Mouse (Mus musculus) WW6 (cell line): ENCODE measurements at regions not wholly inside any gene's neighbourhood (a gene's known extent, or its start where the extent isn't known, plus 50 kb on each side); places are given as distances from the start of the nearest gene placed in this dataset.

Experiments used
- DNase-seq: peaks from one replicate; pipeline ENCODE4 v3.0.0-alpha.2; 2013; ENCODE audit warnings: low read depth, low spot score

DNA sequence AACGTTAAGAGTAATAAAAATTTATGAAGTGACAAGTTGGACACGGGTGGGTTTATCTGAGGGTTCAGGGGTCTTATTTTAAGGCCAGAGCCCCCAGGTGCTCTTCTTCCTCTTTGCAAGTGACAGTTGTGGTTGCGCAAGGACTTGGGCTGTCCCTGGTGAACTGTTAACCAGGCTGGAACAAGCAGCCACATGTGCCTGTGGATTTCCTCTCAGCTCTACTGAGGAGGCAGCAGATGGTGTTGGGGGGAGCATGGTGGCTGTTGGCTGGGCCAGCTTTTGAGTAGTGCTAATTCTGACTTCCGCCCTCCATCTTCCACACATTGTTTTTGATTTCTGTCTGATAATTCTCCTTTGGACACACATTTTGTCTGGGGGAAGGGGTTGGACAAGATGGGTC lies 227.9 kb upstream of the Tbc1d5 start:
- no peak for DNase-seq

- DNase-seq = no peak
Observed at GRCm38 (mm10) chr17:51405059-51405458, 225.9 kb upstream of the Tbc1d5 start.

- no peak for DNase-seq
Observed at GRCm38 (mm10) chr17:51397973-51398372, 218.8 kb upstream of the Tbc1d5 start.

GRCm38 (mm10) chr17:51393771-51394221 lies 214.6 kb upstream of the Tbc1d5 start:
- DNase-seq = no peak

DNA sequence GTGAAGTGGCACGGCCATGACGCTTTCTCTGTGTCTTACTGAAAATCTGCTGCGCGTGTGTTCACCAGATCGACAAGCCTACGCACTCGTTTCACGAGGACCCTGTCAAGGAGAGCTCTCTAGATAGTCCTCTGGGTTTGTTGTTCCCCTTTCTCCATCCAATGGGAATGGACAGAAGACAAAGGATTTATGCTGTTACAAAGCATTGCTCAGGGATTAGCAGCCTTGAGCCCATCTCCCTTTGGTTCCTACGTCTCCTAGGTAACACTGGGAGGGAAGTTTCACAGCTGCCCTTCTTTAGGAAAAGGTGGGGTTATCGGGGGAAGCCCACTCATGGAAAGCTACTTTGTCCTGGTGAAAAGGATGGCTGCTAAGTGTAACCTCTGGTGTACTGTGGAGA lies 212.7 kb upstream of the Tbc1d5 start:
- DNase-seq = no peak

- no peak for DNase-seq
Observed at GRCm38 (mm10) chr17:51382552-51382951, 203.4 kb upstream of the Tbc1d5 start.

DNA sequence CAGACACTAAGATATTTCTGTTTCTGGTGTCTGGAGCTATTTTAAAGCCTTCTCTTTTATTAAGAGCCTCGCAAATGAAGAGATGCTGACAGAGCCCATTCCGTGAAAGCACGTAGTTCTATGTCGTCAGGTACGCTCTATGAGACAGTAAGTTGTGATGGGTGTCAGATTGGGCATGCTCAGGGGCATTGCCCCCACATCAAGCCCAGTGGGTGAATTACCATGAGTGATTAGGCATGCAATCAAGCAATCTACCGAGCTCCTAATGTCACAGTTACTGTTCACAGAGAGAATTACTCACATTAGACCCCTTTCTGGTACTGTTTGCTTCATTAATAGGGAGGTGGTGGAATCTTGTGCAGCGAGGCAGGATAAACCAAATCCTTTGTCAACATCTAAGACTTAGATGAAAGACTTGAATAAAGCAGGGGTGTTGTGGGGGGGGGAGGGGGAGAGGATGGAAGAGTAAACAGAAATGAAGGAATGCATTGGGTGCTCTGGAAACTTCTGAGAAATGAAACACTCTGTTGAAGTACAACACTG lies 192.9 kb upstream of the Tbc1d5 start:
- DNase-seq = no peak

DNA sequence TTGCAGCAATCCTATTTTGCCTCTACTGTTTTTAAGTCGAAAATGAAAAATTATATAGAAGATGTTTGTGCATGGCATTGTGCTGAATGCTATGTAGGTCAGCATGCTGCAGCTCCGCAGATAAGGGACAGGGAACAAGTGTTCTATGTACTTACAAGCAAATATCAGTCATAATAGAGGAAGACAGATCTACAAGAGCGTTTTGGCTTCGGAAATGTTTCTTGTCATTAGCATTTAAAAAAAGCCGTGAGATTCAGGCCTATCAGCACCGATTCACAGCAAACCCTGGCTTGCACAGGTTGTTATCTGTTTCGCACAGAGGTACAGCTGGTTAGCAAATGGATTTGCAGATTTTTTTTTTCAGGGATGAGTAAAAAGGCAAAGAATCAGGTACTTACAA lies 191.8 kb upstream of the Tbc1d5 start:
- DNase-seq = no peak

- DNase-seq = no peak
Observed at GRCm38 (mm10) chr17:51370085-51370484, 190.9 kb upstream of the Tbc1d5 start.

GRCm38 (mm10) chr17:51362801-51363200 lies 183.6 kb upstream of the Tbc1d5 start:
- DNase-seq = no peak

- no peak for DNase-seq
Observed at GRCm38 (mm10) chr17:51362271-51362670, 183.1 kb upstream of the Tbc1d5 start.

- DNase-seq = no peak
Observed at GRCm38 (mm10) chr17:51358362-51358739, 179.2 kb upstream of the Tbc1d5 start.

DNA sequence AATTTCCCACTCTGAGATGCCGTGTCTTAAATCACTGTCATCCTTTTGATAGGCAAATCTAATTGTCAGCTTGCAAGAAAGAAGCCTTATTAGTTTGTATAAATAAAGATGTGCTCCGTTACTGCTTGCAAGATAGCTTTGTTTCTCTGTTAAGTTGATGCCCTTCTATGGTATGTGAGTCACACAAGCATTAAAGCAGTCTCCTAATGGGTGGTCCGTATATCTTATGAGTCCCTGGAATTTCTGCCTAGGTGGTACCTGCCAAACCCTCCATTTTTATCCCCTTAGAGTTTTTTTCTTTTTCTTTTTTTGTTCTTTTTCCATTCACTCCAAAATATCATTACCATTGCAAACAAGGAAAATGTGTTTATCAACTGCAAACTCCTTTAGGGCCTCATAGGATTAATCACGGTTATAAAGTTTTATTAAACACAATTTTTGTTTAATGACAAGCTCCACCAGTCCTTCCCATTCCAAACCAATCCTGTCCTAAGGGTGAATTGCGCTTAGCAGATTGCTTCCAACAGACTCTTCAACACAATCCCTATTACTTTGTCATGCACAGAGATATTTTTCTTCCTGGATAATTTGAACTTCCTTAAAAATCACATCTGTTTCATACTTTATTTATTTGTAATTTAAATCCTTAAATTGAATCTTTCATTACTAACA lies 178.7 kb upstream of the Tbc1d5 start:
- DNase-seq = no peak

GRCm38 (mm10) chr17:51356447-51356846 lies 177.3 kb upstream of the Tbc1d5 start:
- no peak for DNase-seq

GRCm38 (mm10) chr17:51321868-51322267 lies 142.7 kb upstream of the Tbc1d5 start:
- no peak for DNase-seq

DNA sequence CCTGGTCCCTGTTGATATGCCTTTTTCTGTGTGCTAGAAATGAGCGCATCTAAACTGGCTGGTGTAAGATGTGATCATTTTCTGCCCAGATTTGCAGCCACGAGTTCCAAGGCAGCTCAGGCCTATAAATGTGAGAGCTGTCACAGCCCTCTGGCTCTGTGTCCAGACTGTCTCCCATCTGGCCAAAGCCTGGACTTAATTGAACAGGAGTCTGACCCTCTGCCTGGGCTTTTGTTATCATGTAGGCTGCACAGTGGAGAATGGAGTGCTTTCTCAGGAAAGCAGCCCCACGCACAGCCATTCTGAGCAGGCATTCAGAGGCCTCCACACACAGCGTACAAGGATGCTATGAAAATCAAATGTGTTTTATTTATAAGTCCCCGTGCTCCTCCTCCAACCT lies 141.9 kb upstream of the Tbc1d5 start:
- no peak for DNase-seq

DNA sequence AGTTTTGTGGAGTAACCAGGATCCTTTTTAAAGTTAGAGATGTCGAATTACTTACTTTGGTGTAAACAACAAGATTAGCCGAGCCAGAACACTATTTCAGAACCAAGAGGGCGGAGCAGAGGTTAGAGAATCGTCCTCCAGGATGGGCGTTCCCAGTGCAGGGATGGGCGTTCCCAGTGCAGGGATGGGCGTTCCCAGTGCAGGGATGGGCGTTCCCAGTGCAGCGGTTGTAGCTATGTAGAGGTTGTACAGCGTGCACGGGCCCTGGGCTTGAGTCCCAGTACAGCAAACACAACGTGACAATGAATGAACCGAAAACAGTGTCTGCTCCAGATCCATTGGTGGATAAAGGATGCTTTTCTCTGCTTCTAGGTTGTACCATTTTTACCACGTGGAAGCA lies 125.8 kb upstream of the Tbc1d5 start:
- DNase-seq = no peak

GRCm38 (mm10) chr17:51290741-51291140 lies 111.6 kb upstream of the Tbc1d5 start:
- no peak for DNase-seq

DNA sequence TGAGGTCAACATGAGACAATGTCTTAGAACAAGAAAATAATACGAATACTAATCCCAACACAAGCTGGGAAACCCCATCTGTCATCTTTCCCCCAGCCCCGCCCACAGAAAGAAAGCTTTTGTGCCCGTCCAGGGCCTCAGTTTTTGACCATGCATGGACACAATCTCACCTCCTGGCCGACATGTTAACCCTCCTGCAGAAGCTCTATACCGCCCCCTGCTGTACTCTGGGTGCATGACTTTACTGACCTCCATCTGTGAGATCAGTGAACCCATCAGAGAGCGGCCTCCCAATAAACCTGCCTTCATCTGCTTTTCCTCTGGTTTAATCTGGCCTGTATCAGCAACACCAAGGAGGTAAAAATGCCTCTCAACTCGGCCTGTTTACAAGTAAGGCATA lies 109.6 kb upstream of the Tbc1d5 start:
- DNase-seq = no peak

DNA sequence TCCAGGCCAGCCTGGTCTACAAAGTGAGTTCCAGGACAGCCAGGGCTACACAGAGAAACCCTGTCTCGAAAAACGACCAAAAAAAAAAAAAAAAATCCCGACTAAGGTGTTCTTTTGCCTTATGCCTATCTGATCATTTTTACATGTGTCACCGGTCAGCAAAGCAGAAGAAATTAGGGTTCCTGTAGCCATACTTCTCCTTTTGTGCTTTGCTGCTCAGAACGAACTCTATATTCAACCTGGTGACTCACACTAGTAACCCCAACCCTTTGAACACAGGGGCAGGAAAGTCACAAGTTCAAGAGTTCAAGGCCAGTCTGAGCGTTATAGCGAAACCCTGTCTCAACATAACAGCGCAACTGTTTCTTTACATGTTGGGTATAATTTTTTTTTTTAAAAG lies 108.7 kb upstream of the Tbc1d5 start:
- DNase-seq = no peak

- DNase-seq = no peak
Observed at GRCm38 (mm10) chr17:51285362-51285761, 106.2 kb upstream of the Tbc1d5 start.

GRCm38 (mm10) chr17:51278771-51279170 lies 99.6 kb upstream of the Tbc1d5 start:
- DNase-seq = no peak

DNA sequence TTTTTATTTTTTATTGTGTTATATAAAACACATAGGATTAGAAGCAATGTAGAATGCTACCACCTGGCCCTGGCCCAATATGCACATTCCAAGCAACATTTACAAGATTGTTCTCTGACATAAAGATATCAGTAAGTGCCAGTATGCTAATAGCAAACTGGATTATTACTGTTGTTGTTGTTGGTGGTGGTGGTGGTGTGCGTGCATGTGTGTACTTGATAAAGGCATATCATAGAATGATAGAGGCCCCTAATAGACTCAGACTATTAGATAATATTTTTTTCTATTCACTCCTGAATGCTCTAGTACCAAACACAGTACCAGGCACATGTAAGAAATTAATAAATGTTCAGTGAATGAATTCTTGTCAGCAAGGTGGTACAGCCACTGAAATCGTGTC lies 98.9 kb upstream of the Tbc1d5 start:
- no peak for DNase-seq

GRCm38 (mm10) chr17:51277161-51277560 lies 98.0 kb upstream of the Tbc1d5 start:
- no peak for DNase-seq
